Mouse (Mus musculus) lung, adult 2 months (tissue): Measurements from ENCODE around the gene Hist1h4c. TPM values are rescaled to one million over a fixed set of nuclear protein-coding genes. Genes with fewer than 3 reads are reported as not detected.
"Not testable (repeated sequence)": the region's sequence is repeated elsewhere in the genome, so short reads cannot be mapped to it uniquely, and the experiment has no call there.

ENCODE experiments used
- DNase-seq: peaks from one replicate; pipeline ENCODE4 v3.0.0; 2022
- H3K4me1 ChIP-seq: fragments of 200-500 bp; 2 replicates; pipeline ENCODE4 v1.6.1; 2011; ENCODE audit warnings: low read length; ENCODE audit not compliant: control insufficient read depth, insufficient read depth
- H3K4me3 ChIP-seq: fragments of 200-500 bp; replicated peaks from 2 replicates; pipeline ENCODE3; 2011; ENCODE audit warnings: low read depth, mild to moderate bottlenecking, control low read depth, low read length; ENCODE audit errors: extremely low read depth
- CTCF ChIP-seq: fragments of 200-500 bp; IDR thresholded peaks from 2 replicates; pipeline ENCODE4 v1.5.1; 2011; ENCODE audit warnings: mild to moderate bottlenecking, low read length, control low read depth; ENCODE audit not compliant: insufficient read depth
- POLR2A ChIP-seq: fragments of 200-500 bp; IDR thresholded peaks from 2 replicates; pipeline ENCODE4 v1.6.1; 2011; ENCODE audit warnings: low read depth, mild to moderate bottlenecking, control low read depth, low read length, borderline replicate concordance; ENCODE audit errors: extremely low read depth
- WGBS: fragments of 180-500 bp; shearing (Covaris S2); methylation state at CpG from one replicate; pipeline ENCODE4 v1.1.7; 2018; 5-methylcytosine and 5-hydroxymethylcytosine counted together
- polyA plus RNA-seq: library from polyadenylated mRNA; depleted of rRNA; stranded (reverse); fragments of >200 nt; gene quantifications from 2 replicates; pipeline ENCODE4 v1.2.3, GENCODE M21; 2012; rRNA removed

Gene Hist1h4c
- 6.3 and 6.8 TPM in 2 replicates for polyA plus RNA-seq

DNA sequence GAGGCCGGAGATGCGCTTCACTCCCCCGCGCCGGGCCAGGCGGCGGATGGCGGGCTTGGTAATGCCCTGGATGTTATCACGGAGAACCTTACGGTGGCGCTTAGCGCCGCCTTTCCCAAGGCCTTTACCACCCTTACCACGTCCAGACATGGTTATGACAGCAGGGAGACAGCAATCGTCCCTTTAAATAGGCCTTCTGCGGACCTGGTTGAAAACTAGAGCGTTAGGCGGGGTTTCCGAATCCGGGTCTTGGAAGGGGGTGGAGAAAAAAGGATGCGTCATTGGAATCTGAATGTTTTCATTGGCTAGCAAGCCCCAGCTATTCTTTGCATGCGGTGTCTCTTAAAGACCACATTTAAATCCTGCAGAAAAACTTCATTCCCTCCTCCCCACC lies at the start of gene Hist1h4c:
Gene Hist1h4c (minus strand): TSS at position 155 of the 394 bp plus-strand sequence.
- peaks cover 2% of the 10 kb centered on the region for H3K4me1 ChIP-seq
- peak; percentile 100 for TF ChIP-seq POLR2A
- TF ChIP-seq CTCF, result peak; percentile 17; the same call in 1 of the 2 replicates
- peak within 1 kb of the TSS; percentile 50 for H3K4me3 ChIP-seq
- WGBS, result under 1% methylated on average over 22 of the region's 22 CpGs
- DNase-seq, result peak; percentile 100

DNA sequence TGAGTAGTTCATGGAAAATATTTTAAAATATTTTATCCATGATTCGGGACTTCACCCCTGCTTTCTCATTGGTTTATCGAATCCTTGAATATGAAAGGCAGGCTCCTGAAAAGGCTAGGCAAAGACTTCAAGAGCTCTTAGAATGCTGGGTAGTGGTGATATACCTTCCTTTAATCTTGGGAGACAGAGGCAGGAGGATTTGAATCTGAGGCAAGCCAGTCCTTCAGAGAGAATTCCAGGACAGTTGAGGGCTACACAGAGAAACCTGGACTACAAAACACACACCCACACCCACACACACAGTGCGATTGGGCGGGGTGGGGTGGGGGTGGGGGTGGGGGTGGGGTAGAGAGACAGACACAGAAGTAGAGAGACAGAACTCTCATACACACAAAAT lies 49.6 kb upstream of the Hist1h4c start:
- Histone ChIP-seq H3K4me3 (no peak overlapping the region), H3K4me1 (peaks cover 3% of the 10 kb centered on the region; the same call in 1 of the 2 replicates)
- no peak for TF ChIP-seq CTCF
- no peak for TF ChIP-seq POLR2A
- no peak for DNase-seq
- WGBS, result 12% methylated on average over 4 of the region's 4 CpGs

DNA sequence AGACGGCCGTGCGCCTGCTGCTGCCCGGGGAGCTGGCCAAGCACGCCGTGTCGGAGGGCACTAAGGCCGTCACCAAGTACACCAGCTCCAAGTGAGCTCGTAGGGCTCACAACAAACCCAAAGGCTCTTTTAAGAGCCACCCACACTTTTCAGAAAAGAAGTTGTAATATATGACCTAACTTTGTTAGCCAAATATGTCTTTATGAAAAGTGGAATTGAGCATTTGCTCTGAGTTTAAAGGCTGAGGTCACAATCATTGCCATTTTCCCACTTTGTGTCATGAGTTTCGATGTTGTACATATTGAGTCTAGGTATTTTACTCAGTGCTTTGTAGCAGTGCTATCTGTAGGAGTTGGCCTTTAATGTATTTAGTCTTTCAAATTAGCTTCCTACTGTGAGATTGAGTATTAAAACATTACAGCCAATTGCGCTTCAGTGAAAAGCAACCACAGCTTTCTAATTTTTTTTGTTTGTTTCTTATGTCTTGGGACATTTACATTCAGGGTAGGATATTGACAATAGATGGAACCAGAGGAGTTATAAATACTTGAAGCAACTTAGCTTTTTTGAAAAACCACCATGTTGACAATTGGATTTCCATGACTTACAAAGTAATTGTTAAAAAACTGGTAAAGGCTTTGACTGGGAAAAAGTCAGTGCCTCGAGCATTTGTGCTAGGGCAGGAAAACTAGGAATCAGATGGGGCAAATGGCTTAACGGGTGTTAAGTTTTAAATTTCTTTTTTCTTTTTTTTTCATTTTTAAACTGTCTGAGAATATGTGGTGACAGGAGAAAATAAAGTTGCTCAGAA lies 49.0 kb upstream of the Hist1h4c start:
- Histone ChIP-seq H3K4me3 (no peak overlapping the region), H3K4me1 (peaks cover 3% of the 10 kb centered on the region; the same call in 1 of the 2 replicates)
- no peak for TF ChIP-seq CTCF
- TF ChIP-seq POLR2A, result no peak
- WGBS, result 7% methylated on average over 13 of the region's 13 CpGs
- DNase-seq, result no peak

DNA sequence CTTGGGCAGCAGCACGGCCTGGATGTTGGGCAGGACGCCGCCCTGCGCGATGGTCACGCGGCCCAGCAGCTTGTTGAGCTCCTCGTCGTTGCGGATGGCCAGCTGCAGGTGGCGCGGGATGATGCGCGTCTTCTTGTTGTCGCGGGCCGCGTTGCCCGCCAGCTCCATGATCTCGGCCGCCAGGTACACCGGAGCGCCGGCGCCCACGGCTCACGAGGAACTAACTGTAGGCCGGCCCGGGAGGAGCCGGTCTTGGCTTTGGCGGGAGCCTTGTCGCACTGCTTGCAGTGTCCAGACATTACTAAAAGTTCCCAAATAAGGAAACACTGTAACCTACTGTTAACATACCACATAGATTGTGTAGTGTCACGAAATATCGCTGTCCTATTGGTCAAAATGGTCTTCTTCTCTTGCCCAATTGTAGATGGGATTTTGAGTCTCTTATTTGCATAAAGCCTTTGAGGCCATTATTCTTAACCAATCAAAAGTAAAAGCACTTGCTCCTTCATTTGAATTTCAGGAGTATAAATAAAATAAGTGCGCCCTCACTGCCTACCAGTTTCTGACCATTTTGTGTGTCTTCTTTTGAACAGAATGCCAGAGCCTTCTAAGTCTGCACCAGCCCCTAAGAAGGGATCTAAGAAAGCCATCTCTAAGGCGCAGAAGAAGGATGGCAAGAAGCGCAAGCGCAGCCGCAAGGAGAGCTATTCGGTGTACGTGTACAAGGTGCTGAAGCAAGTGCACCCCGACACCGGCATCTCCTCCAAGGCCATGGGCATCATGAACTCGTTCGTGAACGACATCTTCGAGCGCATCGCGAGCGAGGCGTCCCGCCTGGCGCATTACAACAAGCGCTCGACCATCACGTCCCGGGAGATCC lies 48.2 kb upstream of the Hist1h4c start, which contains the start of gene Hist1h2bb:
Gene Hist1h2bb (plus strand): TSS at position 534 of the 880 bp plus-strand sequence.
- H3K4me1 ChIP-seq, result not testable (repeated sequence)
- peak; percentile 61; the same call in 1 of the 2 replicates for TF ChIP-seq POLR2A
- DNase-seq, result peak; percentile 77
- peak within 1 kb of the TSS; percentile 77 for H3K4me3 ChIP-seq
- under 1% methylated on average over 43 of the region's 58 CpGs for WGBS

DNA sequence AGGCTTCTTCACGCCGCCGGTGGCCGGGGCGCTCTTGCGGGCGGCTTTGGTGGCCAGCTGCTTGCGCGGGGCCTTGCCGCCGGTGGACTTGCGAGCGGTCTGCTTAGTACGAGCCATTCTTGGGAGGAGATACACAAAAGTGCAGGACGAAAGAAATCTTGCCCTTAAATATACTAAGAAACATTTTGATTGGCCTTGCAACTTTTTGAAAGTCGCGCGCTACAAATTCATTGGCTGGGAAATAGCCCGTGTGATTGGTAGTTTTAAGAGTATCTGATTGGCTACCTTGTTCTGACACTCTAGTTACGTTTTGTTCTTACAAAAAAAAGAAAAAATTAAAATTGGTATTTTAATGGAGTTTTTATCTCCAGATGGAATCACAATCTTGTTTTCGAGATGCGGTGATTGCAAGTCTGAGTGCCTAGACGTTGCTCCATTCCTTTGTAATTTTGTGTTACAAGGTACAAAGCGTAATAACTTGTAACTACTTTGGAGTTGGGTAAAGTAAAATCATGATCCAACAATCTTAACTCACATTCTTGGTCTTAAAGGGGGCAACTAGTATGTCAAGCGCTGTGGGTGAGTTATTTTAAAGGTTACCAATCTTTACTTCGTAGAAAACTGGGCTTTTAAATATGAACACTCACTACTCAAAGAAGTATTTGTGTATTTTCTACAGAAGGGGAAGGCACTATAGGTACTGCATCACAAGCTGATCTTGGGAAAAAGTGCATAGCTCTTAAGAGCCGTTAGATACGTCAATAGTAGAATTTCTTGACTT lies 47.3 kb upstream of the Hist1h4c start, which contains the start of gene Hist1h3c:
Gene Hist1h3c (minus strand): TSS at position 222 of the 781 bp plus-strand sequence.
- no peak for TF ChIP-seq CTCF
- no peak for TF ChIP-seq POLR2A
- 2% methylated on average over 25 of the region's 28 CpGs for WGBS
- DNase-seq, result peak; percentile 76

DNA sequence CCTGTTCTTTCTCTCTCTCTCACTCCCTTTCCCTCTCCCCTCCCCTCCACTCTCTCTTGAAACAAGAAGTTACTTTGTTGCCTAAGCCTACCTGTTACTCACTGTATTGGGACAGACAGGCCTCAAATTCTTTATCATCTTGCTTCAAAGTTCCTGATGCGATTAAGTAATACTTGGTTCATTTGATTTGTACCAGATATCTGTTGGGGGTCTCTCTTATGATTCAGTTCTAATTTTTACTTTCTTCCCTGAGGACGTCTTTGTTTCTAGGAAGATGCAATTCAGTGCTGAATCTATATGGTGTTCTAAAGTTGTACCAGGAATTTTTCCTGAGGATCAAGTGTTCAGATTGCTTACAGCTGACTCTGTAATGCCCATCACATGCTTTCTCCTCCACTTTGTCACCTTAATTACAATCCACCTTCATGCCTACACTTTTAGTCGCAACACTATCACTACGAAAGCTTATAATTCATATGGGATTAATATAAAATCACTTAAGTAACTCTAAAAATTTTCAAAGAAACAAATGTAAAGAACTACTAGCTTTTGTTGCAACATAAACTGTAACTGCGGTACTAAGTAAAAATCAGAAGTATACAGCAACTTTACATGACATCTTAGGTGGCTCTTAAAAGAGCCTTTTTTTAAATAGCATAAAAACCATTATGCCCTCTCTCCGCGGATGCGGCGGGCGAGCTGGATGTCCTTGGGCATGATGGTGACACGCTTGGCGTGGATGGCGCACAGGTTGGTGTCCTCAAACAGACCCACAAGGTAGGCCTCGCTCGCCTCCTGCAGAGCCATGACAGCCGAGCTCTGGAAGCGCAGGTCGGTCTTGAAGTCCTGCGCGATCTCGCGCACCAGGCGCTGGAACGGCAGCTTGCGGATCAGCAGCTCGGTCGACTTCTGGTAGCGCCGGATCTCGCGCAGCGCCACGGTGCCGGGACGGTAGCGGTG lies 46.4 kb upstream of the Hist1h4c start:
- Histone ChIP-seq H3K4me3 (no peak overlapping the region), H3K4me1 (peaks cover 7% of the 10 kb centered on the region)
- 7% methylated on average over 24 of the region's 36 CpGs for WGBS
- no peak for DNase-seq
- no peak for TF ChIP-seq POLR2A
- TF ChIP-seq CTCF, result no peak

More for the DNA sequence above, 47.3 kb upstream of the Hist1h4c start, which contains the start of gene Hist1h3c:
- peak within 1 kb of the TSS; percentile 77 for H3K4me3 ChIP-seq
- H3K4me1 ChIP-seq, result peaks cover 7% of the 10 kb centered on the region

DNA sequence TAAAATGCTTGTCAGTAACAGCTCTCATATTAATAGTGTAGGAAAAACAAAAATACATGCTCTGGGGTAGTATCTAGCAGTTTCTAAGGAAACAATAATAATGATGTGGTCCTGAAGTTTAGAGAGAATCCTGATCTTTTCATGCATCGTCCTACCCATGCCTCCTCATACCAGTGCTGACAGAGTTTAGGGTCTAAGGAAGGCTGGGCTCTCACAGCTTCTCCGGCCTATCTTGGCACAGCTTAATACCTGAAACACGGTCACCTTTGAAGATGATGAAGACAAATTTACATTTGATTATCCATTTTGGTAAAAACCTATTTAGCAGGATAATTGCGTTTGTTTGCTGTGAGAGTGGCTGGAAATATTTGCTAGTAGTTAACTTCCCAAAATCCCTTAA lies 45.7 kb upstream of the Hist1h4c start:
- no peak for DNase-seq
- 44% methylated on average over 4 of the region's 4 CpGs for WGBS
- H3K4me3 ChIP-seq, result no peak overlapping the region
- peaks cover 7% of the 10 kb centered on the region for H3K4me1 ChIP-seq
- no peak for TF ChIP-seq CTCF
- no peak for TF ChIP-seq POLR2A

DNA sequence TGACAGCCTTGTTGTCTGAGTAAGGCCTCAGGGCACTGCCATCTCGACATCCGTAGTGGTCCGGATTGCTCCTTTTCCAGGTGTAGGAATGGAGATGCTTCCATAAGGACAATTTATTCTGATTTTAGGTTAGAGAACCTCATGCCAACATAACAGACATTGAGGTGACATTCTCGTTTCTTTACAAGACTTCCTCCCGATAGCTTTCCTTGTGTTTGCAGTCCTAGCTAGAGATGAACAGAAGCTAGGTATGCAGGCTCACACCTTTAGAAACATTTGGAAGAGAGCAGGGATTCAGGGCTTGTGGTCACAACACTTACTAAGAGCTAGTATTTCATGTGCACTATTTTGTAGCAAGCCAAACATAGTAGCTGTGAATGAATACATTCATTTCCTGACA lies 45.0 kb upstream of the Hist1h4c start:
- WGBS, result 80% methylated on average over 5 of the region's 5 CpGs
- DNase-seq, result no peak
- Histone ChIP-seq H3K4me3 (no peak overlapping the region), H3K4me1 (peaks cover 7% of the 10 kb centered on the region)
- no peak for TF ChIP-seq CTCF
- TF ChIP-seq POLR2A, result no peak
